Mouse (Mus musculus): ENCODE results near the gene Mblac2. TPM values are rescaled to one million over a fixed set of nuclear protein-coding genes. Genes with fewer than 3 reads are reported as not detected.
A peak's percentile ranks its signal among the peaks of the same experiment; 100 is the strongest.

The Mblac2 gene
- polyA plus RNA-seq, 1 experiment: 0.62 TPM

GRCm38 (mm10) chr13:81675333-81675732, 35.8 kb upstream of the Mblac2 start:
- Histone ChIP-seq H3K79me2 (ENCODE audit: control insufficient read depth, insufficient read depth) (no peaks in the 10 kb centered on the region), H3K36me3 (ENCODE audit: control insufficient read depth, insufficient read depth) (peaks cover 47% of the 10 kb centered on the region)
- TF ChIP-seq E2F4 (IDR thresholded peaks at IDR 0.05; ENCODE audit: insufficient read depth) (no peak), TCF12 (IDR thresholded peaks at IDR 0.05; ENCODE audit: insufficient read depth, poor library complexity, severe bottlenecking) (no peak), MYOD1 (IDR thresholded peaks at IDR 0.05; ENCODE audit: control insufficient read depth in 1 of 3, insufficient read length in 2 of 3, low read depth in 2 of 3) (no peak), MYOG (IDR thresholded peaks at IDR 0.05; ENCODE audit: control insufficient read depth in 1 of 3, insufficient read depth in 1 of 3, insufficient read length in 2 of 3, low read depth in 2 of 3) (no peak), CEBPB (IDR thresholded peaks at IDR 0.05; ENCODE audit: insufficient read depth, poor library complexity, severe bottlenecking) (no peak), USF1 (IDR thresholded peaks at IDR 0.05; ENCODE audit: low read depth) (no peak), POLR2AphosphoS2 (IDR thresholded peaks at IDR 0.05; ENCODE audit: insufficient read length, low read depth) (no peak), SRF (IDR thresholded peaks at IDR 0.05; ENCODE audit: control insufficient read depth, insufficient read length, low read depth) (no peak), TCF3 (IDR thresholded peaks at IDR 0.05; ENCODE audit: insufficient read length, low read depth) (no peak), REST (IDR thresholded peaks at IDR 0.05; ENCODE audit: insufficient read depth, insufficient read length) (no peak)

GRCm38 (mm10) chr13:81683107-81683506, 28.0 kb upstream of the Mblac2 start:
- no peak for TF ChIP-seq MAX (IDR thresholded peaks at IDR 0.05; ENCODE audit: low read depth)
- TF ChIP-seq CEBPB (IDR thresholded peaks at IDR 0.05; ENCODE audit: insufficient read depth, poor library complexity, severe bottlenecking): no peak
- no peak for TF ChIP-seq USF1 (IDR thresholded peaks at IDR 0.05; ENCODE audit: low read depth)
- TF ChIP-seq MYOD1 (IDR thresholded peaks at IDR 0.05; ENCODE audit: control insufficient read depth in 1 of 3, insufficient read length in 2 of 3, low read depth in 2 of 3): no peak
- no peak for TF ChIP-seq E2F4 (IDR thresholded peaks at IDR 0.05; ENCODE audit: insufficient read depth)
- no peak for TF ChIP-seq REST (IDR thresholded peaks at IDR 0.05; ENCODE audit: insufficient read depth, insufficient read length)
- no peak for TF ChIP-seq SRF (IDR thresholded peaks at IDR 0.05; ENCODE audit: control insufficient read depth, insufficient read length, low read depth)
- H3K4me3 ChIP-seq: no peak overlapping the region

More at GRCm38 (mm10) chr13:81675333-81675732, 35.8 kb upstream of the Mblac2 start:
- Histone ChIP-seq H3K27me3 (ENCODE audit: control insufficient read depth, insufficient read depth, insufficient read length) (no peaks in the 10 kb centered on the region), H3K4me3 (no peak overlapping the region), H3K4me2 (ENCODE audit: low read depth) (no peak overlapping the region), H3ac (ENCODE audit: control insufficient read depth, insufficient read length) (no peak overlapping the region)

GRCm38 (mm10) chr13:81684258-81684657, 26.9 kb upstream of the Mblac2 start:
- H3K4me3 ChIP-seq: no peak overlapping the region
- TF ChIP-seq POLR2A (IDR thresholded peaks at IDR 0.05; ENCODE audit: insufficient read length, low read depth): no peak
- no peak for TF ChIP-seq E2F4 (IDR thresholded peaks at IDR 0.05; ENCODE audit: insufficient read depth)
- TF ChIP-seq MAX (IDR thresholded peaks at IDR 0.05; ENCODE audit: low read depth): no peak
- peaks cover 12% of the 10 kb centered on the region for H3K36me3 ChIP-seq (ENCODE audit: control insufficient read depth, insufficient read depth)
- H3K79me2 ChIP-seq (ENCODE audit: control insufficient read depth, insufficient read depth): no peaks in the 10 kb centered on the region
- no peak overlapping the region for H3ac ChIP-seq (ENCODE audit: control insufficient read depth, insufficient read length)
- peak overlapping the region; percentile 20 for H3K4me2 ChIP-seq (ENCODE audit: low read depth)
- H3K27me3 ChIP-seq (ENCODE audit: control insufficient read depth, insufficient read depth, insufficient read length): no peaks in the 10 kb centered on the region

More at GRCm38 (mm10) chr13:81683107-81683506, 28.0 kb upstream of the Mblac2 start:
- Histone ChIP-seq H3K79me2 (ENCODE audit: control insufficient read depth, insufficient read depth) (no peaks in the 10 kb centered on the region), H3K27me3 (ENCODE audit: control insufficient read depth, insufficient read depth, insufficient read length) (no peaks in the 10 kb centered on the region), H3ac (ENCODE audit: control insufficient read depth, insufficient read length) (no peak overlapping the region), H3K4me2 (ENCODE audit: low read depth) (no peak overlapping the region), H3K36me3 (ENCODE audit: control insufficient read depth, insufficient read depth) (peaks cover 18% of the 10 kb centered on the region)

DNA sequence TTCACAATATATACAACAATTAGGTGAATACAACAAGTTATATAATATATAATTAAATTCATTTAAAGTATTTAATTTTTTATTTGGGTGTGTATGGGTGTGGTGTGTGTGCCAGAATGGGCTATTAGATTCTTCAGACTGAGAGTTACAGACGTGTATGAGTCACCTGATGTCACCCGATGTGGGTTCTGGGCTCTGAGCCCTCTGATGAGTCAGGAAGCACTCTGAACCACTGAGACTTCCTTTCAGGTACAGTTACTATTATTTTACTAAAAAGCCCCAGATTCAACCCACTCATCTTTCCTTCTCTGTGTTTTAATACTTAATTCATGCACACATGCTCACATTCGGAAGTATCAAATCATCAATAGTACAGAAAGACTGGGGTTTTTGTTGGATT, 26.3 kb upstream of the Mblac2 start:
- peak overlapping the region; percentile 20 for H3K4me2 ChIP-seq (ENCODE audit: low read depth)
- H3K27me3 ChIP-seq (ENCODE audit: control insufficient read depth, insufficient read depth, insufficient read length): no peaks in the 10 kb centered on the region
- peaks cover 9% of the 10 kb centered on the region for H3K36me3 ChIP-seq (ENCODE audit: control insufficient read depth, insufficient read depth)
- H3K4me3 ChIP-seq: no peak overlapping the region
- no peak overlapping the region for H3ac ChIP-seq (ENCODE audit: control insufficient read depth, insufficient read length)
- TF ChIP-seq MYOG (IDR thresholded peaks at IDR 0.05; ENCODE audit: control insufficient read depth in 1 of 3, insufficient read depth in 1 of 3, insufficient read length in 2 of 3, low read depth in 2 of 3): no peak
- peak; percentile 9 for TF ChIP-seq USF1 (IDR thresholded peaks at IDR 0.05; ENCODE audit: low read depth)
- H3K79me2 ChIP-seq (ENCODE audit: control insufficient read depth, insufficient read depth): no peaks in the 10 kb centered on the region

GRCm38 (mm10) chr13:81689587-81689986, 21.6 kb upstream of the Mblac2 start:
- Histone ChIP-seq H3K4me2 (ENCODE audit: low read depth) (peak overlapping the region; percentile 50), H3K27me3 (ENCODE audit: control insufficient read depth, insufficient read depth, insufficient read length) (no peaks in the 10 kb centered on the region), H3K4me3 (no peak overlapping the region), H3ac (ENCODE audit: control insufficient read depth, insufficient read length) (no peak overlapping the region), H3K79me2 (ENCODE audit: control insufficient read depth, insufficient read depth) (no peaks in the 10 kb centered on the region), H3K36me3 (ENCODE audit: control insufficient read depth, insufficient read depth) (no peaks in the 10 kb centered on the region)
- TF ChIP-seq MAX (IDR thresholded peaks at IDR 0.05; ENCODE audit: low read depth): no peak
- TF ChIP-seq USF1 (IDR thresholded peaks at IDR 0.05; ENCODE audit: low read depth): no peak
- TF ChIP-seq SRF (IDR thresholded peaks at IDR 0.05; ENCODE audit: control insufficient read depth, insufficient read length, low read depth): no peak
- no peak for TF ChIP-seq TCF12 (IDR thresholded peaks at IDR 0.05; ENCODE audit: insufficient read depth, poor library complexity, severe bottlenecking)
- no peak for TF ChIP-seq CEBPB (IDR thresholded peaks at IDR 0.05; ENCODE audit: insufficient read depth, poor library complexity, severe bottlenecking)
- TF ChIP-seq REST (IDR thresholded peaks at IDR 0.05; ENCODE audit: insufficient read depth, insufficient read length): no peak
- no peak for TF ChIP-seq POLR2A (IDR thresholded peaks at IDR 0.05; ENCODE audit: insufficient read length, low read depth)
- TF ChIP-seq MYOG (IDR thresholded peaks at IDR 0.05; ENCODE audit: control insufficient read depth in 1 of 3, insufficient read depth in 1 of 3, insufficient read length in 2 of 3, low read depth in 2 of 3): no peak
- TF ChIP-seq TCF3 (IDR thresholded peaks at IDR 0.05; ENCODE audit: insufficient read length, low read depth): no peak
- no peak for TF ChIP-seq POLR2AphosphoS2 (IDR thresholded peaks at IDR 0.05; ENCODE audit: insufficient read length, low read depth)
- no peak for TF ChIP-seq E2F4 (IDR thresholded peaks at IDR 0.05; ENCODE audit: insufficient read depth)
